Mouse (Mus musculus) left cerebral cortex, postnatal 4 days (tissue): ENCODE measurements around the gene Gm44805. TPM values are rescaled to one million over a fixed set of nuclear protein-coding genes. Genes with fewer than 3 reads are reported as not detected.
"Not testable (repeated sequence)": the region's sequence is repeated elsewhere in the genome, so short reads cannot be mapped to it uniquely, and the experiment has no call there.

ENCODE experiments used
- DNase-seq: peaks from one replicate; pipeline ENCODE4 v3.0.0-alpha.2; 2022
- intact Hi-C: fragments of 180-260 bp; cut with DNase I; formaldehyde crosslinking; loops from one replicate; pipeline ENCODE4 v1.15.1; 2025
- total RNA-seq, 2 experiments: library from RNA; stranded (reverse); gene quantifications; 2 replicates each; pipeline ENCODE4 v1.2.3; 2021

Gm44805 gene
- total RNA-seq, 2 experiments from 2014 or later = not detected

GRCm38 (mm10) chr7:19700299-19701068, 19.3 kb upstream of the Gm44805 start:
- intact Hi-C loops = loop anchor here (1.0 to 10.0 kb wide), 2 partner anchors 33 to 296 kb away; partner anchors contain the start of genes Ckm and Klc3
- no peak for DNase-seq

- intact Hi-C loops = loop anchor here (10.0 kb wide), 1 partner anchor 295 kb away; the partner anchor contains the start of genes Ckm and Klc3
- no peak for DNase-seq
These were observed 18.6 kb upstream of the Gm44805 start for GRCm38 (mm10) chr7:19699827-19700148.

GRCm38 (mm10) chr7:19698907-19699826, 17.9 kb upstream of the Gm44805 start, which contains the start of gene Apoe:
Apoe (minus strand) TSS chr7:19699188.
- intact Hi-C loops = no loop called here
- DNase-seq = peak; percentile 76

GRCm38 (mm10) chr7:19697949-19698906, 17.0 kb upstream of the Gm44805 start:
- no peak for DNase-seq
- intact Hi-C loops = no loop called here

- DNase-seq = no peak
- intact Hi-C loops = no loop called here
These were observed 15.2 kb upstream of the Gm44805 start for GRCm38 (mm10) chr7:19696336-19696873.

- no peak for DNase-seq
- intact Hi-C loops = no loop called here
These were observed 14.7 kb upstream of the Gm44805 start for GRCm38 (mm10) chr7:19695881-19696280.

- intact Hi-C loops = no loop called here
- no peak for DNase-seq
These were observed 14.0 kb upstream of the Gm44805 start for GRCm38 (mm10) chr7:19695213-19695594.

- DNase-seq = no peak
- intact Hi-C loops = no loop called here
These were observed 13.4 kb upstream of the Gm44805 start for GRCm38 (mm10) chr7:19694336-19695212.

- intact Hi-C loops = no loop called here
- peak; percentile 87 for DNase-seq
These were observed 12.2 kb upstream of the Gm44805 start for GRCm38 (mm10) chr7:19693421-19693820.

- intact Hi-C loops = no loop called here
- DNase-seq = no peak
These were observed 10.9 kb upstream of the Gm44805 start, which contains the start of gene Apoc1 for GRCm38 (mm10) chr7:19691873-19692865. Apoc1 (minus strand) TSS chr7:19692660.

- intact Hi-C loops = no loop called here
- no peak for DNase-seq
These were observed 10.2 kb upstream of the Gm44805 start for GRCm38 (mm10) chr7:19691434-19691833.

- no peak for DNase-seq
- intact Hi-C loops = no loop called here
These were observed 9.6 kb upstream of the Gm44805 start for GRCm38 (mm10) chr7:19690845-19691244.

GRCm38 (mm10) chr7:19688611-19689010, 7.4 kb upstream of the Gm44805 start:
- intact Hi-C loops = no loop called here
- no peak for DNase-seq

GRCm38 (mm10) chr7:19688101-19688500, 6.9 kb upstream of the Gm44805 start:
- no peak for DNase-seq
- intact Hi-C loops = no loop called here

- intact Hi-C loops, DNase-seq: not testable (repeated sequence)
These were observed 5.8 kb upstream of the Gm44805 start for GRCm38 (mm10) chr7:19686927-19687583.

GRCm38 (mm10) chr7:19686521-19686920, 5.3 kb upstream of the Gm44805 start:
- intact Hi-C loops = no loop called here
- DNase-seq = no peak

GRCm38 (mm10) chr7:19685374-19685773, 4.2 kb upstream of the Gm44805 start:
- intact Hi-C loops = no loop called here
- DNase-seq = no peak
